Mouse (Mus musculus) CH12.LX (cell line): ENCODE measurements around the gene Mypop. TPM values are rescaled to one million over a fixed set of nuclear protein-coding genes. Genes with fewer than 3 reads are reported as not detected.
A peak's percentile ranks its signal among the peaks of the same experiment; 100 is the strongest.

ENCODE experiments used
- DNase-seq: peaks from one replicate; pipeline ENCODE4 v3.0.0-alpha.2; 2013; ENCODE audit errors: extremely low read depth
- H3K27ac ChIP-seq: 2 replicates; pipeline ENCODE4 v1.5.1; 2012; ENCODE audit warnings: low read depth, mild to moderate bottlenecking, control low read depth, moderate library complexity; ENCODE audit not compliant: insufficient read depth
- H3K27me3 ChIP-seq: replicated peaks from 2 replicates; pipeline ENCODE3; 2012; ENCODE audit warnings: inconsistent platforms
- H3K36me3 ChIP-seq, 2 experiments: replicated peaks in 1 of 2; 2 replicates each; pipeline versions ENCODE3 to v1.6.1; 2012; ENCODE audit warnings: inconsistent platforms in 1 of 2, low read length in 1 of 2, mild to moderate bottlenecking in 1 of 2, mixed read lengths in 1 of 2, moderate library complexity in 1 of 2; ENCODE audit not compliant: control insufficient read depth in 1 of 2, insufficient read depth in 1 of 2
- H3K4me1 ChIP-seq, 2 experiments: 2 replicates each; pipeline ENCODE4 v1.6.1; 2012; ENCODE audit warnings: inconsistent platforms in 1 of 2, moderate library complexity in 1 of 2; ENCODE audit not compliant: insufficient read depth in 2 of 2, control insufficient read depth in 1 of 2
- H3K4me2 ChIP-seq: 2 replicates; pipeline ENCODE4 v1.6.1; 2012; ENCODE audit warnings: low read depth, mild to moderate bottlenecking, control low read depth; ENCODE audit not compliant: poor library complexity, insufficient read depth, severe bottlenecking
- H3K4me3 ChIP-seq, 3 experiments: fragments of 150-350 bp in 1 of 3; sonication (generic) in 1 of 3; replicated peaks in 1 of 3; 2 replicates each; pipeline versions ENCODE3 to v1.5.1; 2011 to 2012; ENCODE audit warnings: low read depth in 2 of 3, low read length in 2 of 3, mild to moderate bottlenecking in 2 of 3, moderate library complexity in 2 of 3, control low read depth in 1 of 3, improper control_type of control experiment in 1 of 3, inconsistent platforms in 1 of 3, mixed read lengths in 1 of 3; ENCODE audit not compliant: poor library complexity in 1 of 3
- H3K79me2 ChIP-seq: replicated peaks from 2 replicates; pipeline ENCODE4 v1.6.1; 2012; ENCODE audit warnings: mild to moderate bottlenecking, moderate library complexity; ENCODE audit not compliant: control insufficient read depth, poor library complexity, insufficient read depth, severe bottlenecking; ENCODE audit errors: extremely low read depth
- H3K9ac ChIP-seq: 2 replicates; pipeline ENCODE4 v1.6.1; 2012; ENCODE audit warnings: low read depth, mild to moderate bottlenecking, control low read depth, moderate library complexity; ENCODE audit not compliant: insufficient read depth
- H3K9me3 ChIP-seq: replicated peaks from 2 replicates; pipeline ENCODE3; 2012; ENCODE audit warnings: low read length, inconsistent platforms, mixed read lengths
- CTCF ChIP-seq, 2 experiments: IDR thresholded peaks in 1 of 2; conservative IDR thresholded peaks in 1 of 2; 2 replicates each; pipeline ENCODE4 v1.5.1; 2011 to 2012; ENCODE audit warnings: low read depth in 2 of 2, low read length in 2 of 2, improper control_type of control experiment in 1 of 2, inconsistent platforms in 1 of 2, mild to moderate bottlenecking in 1 of 2, moderate library complexity in 1 of 2
- ELF1 ChIP-seq: IDR thresholded peaks from 2 replicates; pipeline ENCODE4 v1.6.1; 2014; ENCODE audit warnings: low read depth, mild to moderate bottlenecking, inconsistent platforms, low read length, improper control_type of control experiment
- ETS1 ChIP-seq: conservative IDR thresholded peaks from 2 replicates; pipeline ENCODE4 v1.6.1; 2012; ENCODE audit warnings: low read depth, mild to moderate bottlenecking, inconsistent platforms, low read length, improper control_type of control experiment, moderate library complexity
- JUND ChIP-seq: conservative IDR thresholded peaks from 2 replicates; pipeline ENCODE4 v1.6.1; 2011; ENCODE audit warnings: low read depth, low read length, improper control_type of control experiment
- MAFK ChIP-seq: IDR thresholded peaks from 2 replicates; pipeline ENCODE4 v1.6.1; 2011; ENCODE audit warnings: low read length, improper control_type of control experiment; ENCODE audit not compliant: insufficient replicate concordance
- MAX ChIP-seq: IDR thresholded peaks from 2 replicates; pipeline ENCODE4 v1.6.1; 2011; ENCODE audit warnings: low read length, improper control_type of control experiment
- POLR2A ChIP-seq: IDR thresholded peaks from 2 replicates; pipeline ENCODE4 v1.6.1; 2011; ENCODE audit warnings: low read depth, mild to moderate bottlenecking, improper control_type of control experiment, low read length
- POLR2AphosphoS2 ChIP-seq: IDR thresholded peaks from 2 replicates; pipeline ENCODE4 v1.6.1; 2011; ENCODE audit warnings: low read depth, low read length, improper control_type of control experiment
- RAD21 ChIP-seq: IDR thresholded peaks from 2 replicates; pipeline ENCODE4 v1.6.1; 2011; ENCODE audit warnings: low read depth, mild to moderate bottlenecking, low read length, improper control_type of control experiment, moderate library complexity
- SIN3A ChIP-seq: IDR thresholded peaks from 2 replicates; pipeline ENCODE4 v1.6.1; 2012; ENCODE audit warnings: low read length, improper control_type of control experiment, inconsistent platforms
- SMC3 ChIP-seq: IDR thresholded peaks from 2 replicates; pipeline ENCODE4 v1.6.1; 2011; ENCODE audit warnings: low read depth, low read length, improper control_type of control experiment
- TBP ChIP-seq: conservative IDR thresholded peaks from 2 replicates; pipeline ENCODE4 v1.6.1; 2011; ENCODE audit warnings: low read depth, low read length, improper control_type of control experiment
- UBTF ChIP-seq: IDR thresholded peaks from 2 replicates; pipeline ENCODE4 v1.6.1; 2012; ENCODE audit warnings: low read depth, mild to moderate bottlenecking, inconsistent platforms, low read length, improper control_type of control experiment, moderate library complexity
- USF2 ChIP-seq: conservative IDR thresholded peaks from 2 replicates; pipeline ENCODE4 v1.6.1; 2011; ENCODE audit warnings: low read depth, low read length, improper control_type of control experiment
- ZC3H11A ChIP-seq: IDR thresholded peaks from 2 replicates; pipeline ENCODE4 v1.6.1; 2012; ENCODE audit warnings: low read depth, mild to moderate bottlenecking, inconsistent platforms, low read length, improper control_type of control experiment
- ZKSCAN1 ChIP-seq: IDR thresholded peaks from 2 replicates; pipeline ENCODE4 v1.6.1; 2012; ENCODE audit warnings: low read depth, inconsistent platforms, low read length, improper control_type of control experiment, borderline replicate concordance
- ZMIZ1 ChIP-seq: IDR thresholded peaks from 2 replicates; pipeline ENCODE4 v1.6.1; 2012; ENCODE audit warnings: low read depth, mild to moderate bottlenecking, inconsistent platforms, low read length, improper control_type of control experiment
- dilution Hi-C: fragments of 300-500 bp; cut with MboI; formaldehyde crosslinking; loops from 2 replicates; pipeline ENCODE4 v1.14.3; 2020; ENCODE audit warnings: low sequenced_read_pairs; ENCODE audit not compliant: extremely low pct_unique_long_range_greater_than_20kb, extremely low pct_ligation_motif_present
- in situ Hi-C: fragments of 300-500 bp; cut with MboI; formaldehyde crosslinking; loops from 3 replicates; pipeline ENCODE4 v1.14.3; 2019; ENCODE audit warnings: low sequenced_read_pairs, low pct_ligation_motif_present, low pct_unique_long_range_greater_than_20kb, mixed read lengths
- polyA plus RNA-seq: library from polyadenylated mRNA; unstranded; fragments of >175 nt; gene quantifications from 2 replicates; pipeline ENCODE4 v1.2.1, GENCODE M21; 2012; ENCODE audit warnings: low read depth; ENCODE audit not compliant: insufficient read length
- total RNA-seq, 2 experiments: library from RNA; depleted of rRNA; stranded (reverse); fragments of 300-350 nt in 1 of 2; fragments of >200 nt in 1 of 2; gene quantifications; 2 replicates each; pipeline ENCODE4 v1.2.3; 2012 to 2014

Gene Mypop
- total and polyA plus RNA-seq, 3 experiments = 1.2 to 4.7 (median 2.5) TPM

- no peak overlapping the region for H3K4me2 ChIP-seq
- no peaks in the 10 kb centered on the region for H3K36me3 ChIP-seq
- H3K27ac ChIP-seq = no peak overlapping the region
- H3K79me2 ChIP-seq = no peaks in the 10 kb centered on the region
- in situ Hi-C loops (no loop called here), dilution Hi-C loops (no loop called here)
- peaks cover 0 to under 1% of the 10 kb centered on the region in 2 experiments; a peak in 2 of 4 replicates for H3K4me1 ChIP-seq
- TF ChIP-seq MAFK (peak; percentile 79; the same call in 1 of the 2 replicates), TBP (no peak)
- peaks cover 74% of the 10 kb centered on the region for H3K27me3 ChIP-seq
- DNase-seq = no peak
- H3K9ac ChIP-seq = no peak overlapping the region
- H3K9me3 ChIP-seq = no peaks in the 10 kb centered on the region
- no peak overlapping the region for H3K4me3 ChIP-seq
Observed at GRCm38 (mm10) chr7:19017909-19018308, 26.9 kb downstream of the Mypop start.

- no peak overlapping the region for H3K4me2 ChIP-seq
- peaks cover 15% of the 10 kb centered on the region for H3K79me2 ChIP-seq
- H3K9ac ChIP-seq = no peak overlapping the region
- TF ChIP-seq ELF1 = peak; percentile 26; the same call in 1 of the 2 replicates
- TF ChIP-seq USF2 = no peak
- dilution Hi-C loops = no loop called here
- in situ Hi-C loops = loop anchor here (10.0 kb wide), 1 partner anchor 126 kb away; no protein-coding TSS in a partner anchor
- H3K27me3 ChIP-seq = peaks cover 60% of the 10 kb centered on the region
- no peak overlapping the region for H3K4me3 ChIP-seq
- H3K27ac ChIP-seq = no peak overlapping the region
- no peaks in the 10 kb centered on the region for H3K36me3 ChIP-seq
- DNase-seq = no peak
- H3K9me3 ChIP-seq = no peaks in the 10 kb centered on the region
- peaks cover 6 to 21% of the 10 kb centered on the region in 2 experiments; a peak in 3 of 4 replicates for H3K4me1 ChIP-seq
Observed at GRCm38 (mm10) chr7:19021048-19021447, 30.0 kb downstream of the Mypop start.

GRCm38 (mm10) chr7:19022189-19022958 lies 31.3 kb downstream of the Mypop start:
- in situ Hi-C loops = loop anchor here (10.0 kb wide), 1 partner anchor 128 kb away; no protein-coding TSS in a partner anchor
- DNase-seq = no peak
- Histone ChIP-seq H3K27ac (no peak overlapping the region), H3K9me3 (no peaks in the 10 kb centered on the region), H3K4me3 (no peak overlapping the region), H3K4me2 (no peak overlapping the region), H3K36me3 (peaks cover 0 to 3% of the 10 kb centered on the region in 2 experiments), H3K27me3 (peaks cover 56% of the 10 kb centered on the region), H3K9ac (no peak overlapping the region), H3K4me1 (peaks cover 9 to 26% of the 10 kb centered on the region in 2 experiments)
- TF ChIP-seq USF2 (no peak), MAX (no peak), RAD21 (no peak), ELF1 (no peak), ZC3H11A (no peak), ZKSCAN1 (no peak), JUND (no peak), UBTF (no peak), POLR2A (no peak), CTCF (conservative IDR thresholded peaks at IDR 0.05 in 1 of 2, IDR thresholded peaks at IDR 0.05 in 1 of 2; ENCODE audit: low read depth in 2 of 2, low read length in 2 of 2) (no peak), POLR2AphosphoS2 (no peak), ZMIZ1 (no peak), ETS1 (no peak), SIN3A (no peak), SMC3 (no peak)
- TF ChIP-seq, all 38 proteins: peak for 0
- peaks cover 27% of the 10 kb centered on the region for H3K79me2 ChIP-seq
- dilution Hi-C loops = no loop called here
